Mouse (Mus musculus) E14TG2a.4 (cell line): ENCODE data around the gene Scp2.
A peak's percentile ranks its signal among the peaks of the same experiment; 100 is the strongest.

Experiments
- H3K27me3 ChIP-seq: 2 replicates; pipeline ENCODE4 v1.6.1; 2014; ENCODE audit warnings: low read length, control low read depth; ENCODE audit not compliant: insufficient read depth
- H3K36me3 ChIP-seq: 2 replicates; pipeline ENCODE4 v1.6.1; 2014; ENCODE audit warnings: low read length, control low read depth; ENCODE audit not compliant: insufficient read depth
- H3K4me1 ChIP-seq: replicated peaks from 2 replicates; pipeline ENCODE4 v1.6.1; 2014; ENCODE audit warnings: low read depth, low read length, control low read depth
- H3K4me3 ChIP-seq: replicated peaks from 2 replicates; pipeline ENCODE4 v1.5.1; 2014; ENCODE audit warnings: mild to moderate bottlenecking, low read length
- H3K9me3 ChIP-seq: 2 replicates; pipeline ENCODE4 v1.6.1; 2014; ENCODE audit warnings: low read length, control low read depth
- CTCF ChIP-seq: conservative IDR thresholded peaks from 2 replicates; pipeline ENCODE4 v1.5.1; 2014; ENCODE audit warnings: low read length
- NANOG ChIP-seq: IDR thresholded peaks from 2 replicates; pipeline ENCODE4 v1.6.1; 2014; ENCODE audit warnings: borderline replicate concordance, low read length, mixed read lengths
- POU5F1 ChIP-seq: IDR thresholded peaks from 2 replicates; pipeline ENCODE4 v1.6.1; 2014; ENCODE audit warnings: low read length, borderline replicate concordance

Gene Scp2

DNA sequence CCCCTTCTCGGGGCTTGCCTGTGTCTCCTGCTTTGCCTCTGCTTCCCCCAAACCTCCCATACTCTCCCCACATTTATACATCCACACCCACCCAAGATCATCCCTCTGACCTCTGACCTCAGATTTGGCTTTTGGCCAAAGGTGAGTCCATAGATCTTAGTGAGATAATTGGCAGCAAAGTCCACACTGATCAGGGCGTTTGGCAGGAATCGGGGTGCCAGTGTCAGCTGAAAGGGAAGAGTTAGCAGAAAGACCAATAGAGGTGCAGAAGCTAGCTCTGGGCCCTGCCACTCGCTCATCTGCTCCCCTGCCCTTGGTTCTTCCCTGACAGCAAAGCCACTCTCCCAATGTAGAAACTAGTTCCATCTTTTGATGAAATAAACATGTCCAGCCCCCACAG lies 121.6 kb downstream of the Scp2 start:
- Histone ChIP-seq H3K4me1 (peaks cover 39% of the 10 kb centered on the region), H3K27me3 (peaks cover 30% of the 10 kb centered on the region), H3K9me3 (no peaks in the 10 kb centered on the region), H3K36me3 (no peaks in the 10 kb centered on the region), H3K4me3 (no peak overlapping the region)
- TF ChIP-seq CTCF = no peak
- TF ChIP-seq POU5F1 = no peak
- TF ChIP-seq NANOG = no peak

GRCm38 (mm10) chr4:108020178-108020577 lies 124.6 kb downstream of the Scp2 start:
- peaks cover 27% of the 10 kb centered on the region for H3K4me1 ChIP-seq

GRCm38 (mm10) chr4:108018961-108019921 lies 125.6 kb downstream of the Scp2 start:
- H3K27me3 ChIP-seq = peaks cover 10% of the 10 kb centered on the region; the same call in 1 of the 2 replicates
- no peaks in the 10 kb centered on the region for H3K36me3 ChIP-seq
- H3K9me3 ChIP-seq = no peaks in the 10 kb centered on the region
- no peak overlapping the region for H3K4me3 ChIP-seq
- TF ChIP-seq NANOG (no peak), CTCF (no peak), POU5F1 (no peak)
- H3K4me1 ChIP-seq = peaks cover 23% of the 10 kb centered on the region

More at GRCm38 (mm10) chr4:108020178-108020577, 124.6 kb downstream of the Scp2 start:
- Histone ChIP-seq H3K27me3 (peaks cover 12% of the 10 kb centered on the region; the same call in 1 of the 2 replicates), H3K9me3 (no peaks in the 10 kb centered on the region), H3K4me3 (no peak overlapping the region), H3K36me3 (no peaks in the 10 kb centered on the region)
- no peak for TF ChIP-seq NANOG
- no peak for TF ChIP-seq CTCF
- no peak for TF ChIP-seq POU5F1

DNA sequence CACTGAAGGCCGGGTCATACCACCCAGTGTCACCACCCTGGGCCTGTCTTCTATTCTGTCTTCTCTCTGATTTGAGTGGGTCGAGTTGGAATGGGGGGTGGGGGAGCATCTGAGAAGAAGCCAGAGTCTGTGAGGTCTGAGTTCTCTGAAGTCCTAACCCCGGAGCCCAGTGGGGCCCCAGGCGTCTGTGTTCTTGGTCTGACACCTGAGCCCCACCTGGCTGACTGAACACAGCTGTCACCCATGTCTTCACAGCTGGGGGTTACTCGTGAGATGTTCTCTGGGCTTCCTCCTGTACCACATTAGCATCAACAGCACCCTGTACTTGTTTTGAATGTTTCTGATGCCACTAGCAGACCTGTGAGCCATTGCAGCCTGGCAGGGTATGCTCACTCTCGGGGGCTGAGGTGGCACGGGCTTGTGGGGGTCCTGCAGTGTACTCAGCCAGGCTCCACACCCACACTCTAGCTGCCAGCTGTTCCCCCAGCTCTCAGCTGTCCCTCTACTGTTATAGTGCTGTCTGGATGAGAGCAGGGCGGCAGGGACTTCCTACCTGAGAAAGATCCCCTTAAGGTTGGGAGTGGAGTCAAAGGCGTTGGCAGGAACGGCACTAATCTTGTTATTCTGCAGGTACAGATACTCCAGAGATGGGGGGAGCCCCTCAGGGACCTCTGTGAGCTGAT lies 126.4 kb downstream of the Scp2 start:
- TF ChIP-seq CTCF (no peak), POU5F1 (no peak), NANOG (no peak)
- Histone ChIP-seq H3K9me3 (no peaks in the 10 kb centered on the region), H3K27me3 (peaks cover 9% of the 10 kb centered on the region; the same call in 1 of the 2 replicates)

DNA sequence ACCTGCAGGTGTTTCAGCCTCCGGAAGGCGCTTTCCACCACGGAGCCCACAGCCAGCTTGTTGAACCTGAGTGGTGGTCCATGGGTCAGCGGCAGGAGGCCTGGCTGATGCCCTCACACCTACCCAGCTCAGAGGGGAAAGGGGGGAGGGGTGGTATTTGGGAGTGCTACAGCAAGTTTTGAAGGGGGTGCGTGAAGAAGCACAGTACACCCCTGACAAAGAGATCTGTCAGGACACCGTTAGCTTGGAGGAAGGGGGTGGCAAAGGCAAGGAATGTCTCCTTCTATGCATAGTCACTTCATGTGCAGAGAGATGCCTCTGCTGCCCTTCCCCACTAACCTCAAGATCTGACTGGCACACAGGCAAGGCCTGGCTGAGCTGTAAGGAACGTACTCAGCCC lies 127.0 kb downstream of the Scp2 start:
- no peaks in the 10 kb centered on the region for H3K9me3 ChIP-seq
- H3K27me3 ChIP-seq = peaks cover 7% of the 10 kb centered on the region; the same call in 1 of the 2 replicates
- H3K4me3 ChIP-seq = no peak overlapping the region
- no peaks in the 10 kb centered on the region for H3K36me3 ChIP-seq
- TF ChIP-seq CTCF (no peak), POU5F1 (no peak), NANOG (no peak)
- H3K4me1 ChIP-seq = peaks cover 21% of the 10 kb centered on the region

More for the DNA sequence above, 126.4 kb downstream of the Scp2 start:
- Histone ChIP-seq H3K4me1 (peaks cover 21% of the 10 kb centered on the region), H3K36me3 (no peaks in the 10 kb centered on the region), H3K4me3 (no peak overlapping the region)

- TF ChIP-seq CTCF (no peak), POU5F1 (no peak), NANOG (no peak)
- no peaks in the 10 kb centered on the region; the same call in 1 of the 2 replicates for H3K27me3 ChIP-seq
Observed at GRCm38 (mm10) chr4:108016321-108016720, 128.5 kb downstream of the Scp2 start.

GRCm38 (mm10) chr4:108015067-108015765 lies 129.6 kb downstream of the Scp2 start:
- Histone ChIP-seq H3K9me3 (no peaks in the 10 kb centered on the region), H3K27me3 (no peaks in the 10 kb centered on the region; the same call in 1 of the 2 replicates), H3K4me3 (no peak overlapping the region), H3K4me1 (peaks cover 7% of the 10 kb centered on the region), H3K36me3 (no peaks in the 10 kb centered on the region)
- TF ChIP-seq NANOG (no peak), CTCF (peak; percentile 29; the same call in 1 of the 2 replicates), POU5F1 (no peak)

More at GRCm38 (mm10) chr4:108016321-108016720, 128.5 kb downstream of the Scp2 start:
- Histone ChIP-seq H3K4me1 (peaks cover 10% of the 10 kb centered on the region), H3K36me3 (no peaks in the 10 kb centered on the region), H3K9me3 (no peaks in the 10 kb centered on the region), H3K4me3 (no peak overlapping the region)
